Mouse (Mus musculus): ENCODE results near the gene Etl4. TPM values are rescaled to one million over a fixed set of nuclear protein-coding genes. Genes with fewer than 3 reads are reported as not detected.

Etl4 gene
- polyA plus RNA-seq, 2 experiments: 38.3 to 44.9 TPM

DNA sequence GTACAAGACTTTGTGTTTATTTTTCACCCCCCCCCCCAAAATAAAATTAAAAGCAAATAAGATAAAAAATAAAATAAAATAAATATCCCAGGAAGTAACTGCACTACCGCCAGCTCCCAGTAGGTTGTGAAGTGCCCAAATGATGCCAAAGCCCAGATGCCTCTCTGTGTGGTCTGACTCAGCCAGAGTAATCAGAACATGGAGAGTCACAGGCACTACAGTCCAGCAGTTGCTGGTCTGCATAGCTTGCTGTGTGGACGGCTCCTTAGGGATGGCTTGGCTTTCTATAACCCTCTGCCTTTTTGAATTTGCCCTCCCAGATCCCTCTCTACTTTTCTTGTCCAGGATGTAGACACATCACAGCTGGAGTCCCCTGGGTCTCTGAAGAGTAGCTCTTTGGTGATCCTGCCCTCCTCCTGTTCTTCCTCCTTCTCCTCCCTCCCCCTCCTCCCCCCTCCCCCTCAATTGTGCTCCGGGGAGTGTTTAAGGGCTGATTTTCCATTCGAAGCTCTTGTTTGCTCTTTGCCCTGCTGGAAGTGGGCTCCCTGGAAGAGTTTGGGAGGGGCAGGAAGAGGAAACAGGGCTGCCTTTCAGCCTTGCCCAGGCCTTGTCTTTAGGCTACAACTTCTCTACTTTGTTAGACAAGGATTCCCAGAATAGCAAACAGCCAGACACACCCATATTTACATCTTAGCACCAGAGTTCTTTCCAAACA lies 616.5 kb downstream of the Etl4 start:
- no peak for DNase-seq (ENCODE audit: low spot score)
- WGBS: 42% methylated on average over 4 of the region's 4 CpGs

DNA sequence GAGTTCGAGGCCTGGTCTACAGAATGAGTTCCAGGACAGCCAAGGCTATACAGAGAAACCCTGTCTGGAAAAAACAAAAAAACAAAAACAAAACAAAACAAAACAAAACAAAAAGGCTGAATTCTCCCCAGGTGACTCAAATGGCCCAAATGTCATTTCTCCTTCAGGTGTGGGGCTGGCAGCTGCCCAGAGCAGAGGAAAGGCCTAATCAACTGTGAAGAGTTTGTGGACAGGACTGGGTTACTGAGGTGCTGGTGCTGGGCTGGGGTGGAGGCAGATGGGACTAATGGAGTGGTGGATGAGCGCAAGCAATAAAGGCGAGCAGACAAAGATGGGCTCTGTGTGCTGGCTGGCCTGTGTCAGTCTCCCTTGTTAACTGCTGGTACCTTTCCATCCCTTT lies 617.3 kb downstream of the Etl4 start:
- Histone ChIP-seq H3K4me1 (ENCODE audit: control insufficient read depth, insufficient read depth, low read length) (no peaks in the 10 kb centered on the region), H3K36me3 (ENCODE audit: control insufficient read depth, insufficient read depth, low read length) (peaks cover 3% of the 10 kb centered on the region; the same call in 1 of the 2 replicates), H3K9ac (ENCODE audit: low read depth, low read length, severe bottlenecking) (no peak overlapping the region), H3K4me3 (replicated peaks; ENCODE audit: low read length) (no peak overlapping the region), H3K27me3 (ENCODE audit: control insufficient read depth, insufficient read depth, low read length) (no peaks in the 10 kb centered on the region), H3K27ac (replicated peaks; ENCODE audit: low read depth, low read length) (no peak overlapping the region), H3K4me2 (replicated peaks; ENCODE audit: low read depth, low read length, severe bottlenecking) (no peak overlapping the region), H3K9me3 (ENCODE audit: control insufficient read depth, low read length) (no peaks in the 10 kb centered on the region)
- WGBS: 95% methylated on average over 3 of the region's 3 CpGs
- no peak for DNase-seq (ENCODE audit: low spot score)
- ATAC-seq (ENCODE audit: low FRiP score, low read depth): no peak
- TF ChIP-seq POLR2A (IDR thresholded peaks at IDR 0.05; ENCODE audit: borderline replicate concordance, extremely low read depth, insufficient read depth, insufficient read length): no peak

More for the DNA sequence above, 616.5 kb downstream of the Etl4 start:
- Histone ChIP-seq H3K9ac (ENCODE audit: low read depth, low read length, severe bottlenecking) (no peak overlapping the region), H3K4me1 (ENCODE audit: control insufficient read depth, insufficient read depth, low read length) (peaks cover 3% of the 10 kb centered on the region; the same call in 1 of the 2 replicates), H3K27ac (replicated peaks; ENCODE audit: low read depth, low read length) (no peak overlapping the region), H3K4me3 (replicated peaks; ENCODE audit: low read length) (no peak overlapping the region), H3K27me3 (ENCODE audit: control insufficient read depth, insufficient read depth, low read length) (no peaks in the 10 kb centered on the region), H3K9me3 (ENCODE audit: control insufficient read depth, low read length) (no peaks in the 10 kb centered on the region), H3K36me3 (ENCODE audit: control insufficient read depth, insufficient read depth, low read length) (no peaks in the 10 kb centered on the region), H3K4me2 (replicated peaks; ENCODE audit: low read depth, low read length, severe bottlenecking) (no peak overlapping the region)
- TF ChIP-seq POLR2A (IDR thresholded peaks at IDR 0.05; ENCODE audit: borderline replicate concordance, extremely low read depth, insufficient read depth, insufficient read length): no peak
- ATAC-seq (ENCODE audit: low FRiP score, low read depth): no peak

DNA sequence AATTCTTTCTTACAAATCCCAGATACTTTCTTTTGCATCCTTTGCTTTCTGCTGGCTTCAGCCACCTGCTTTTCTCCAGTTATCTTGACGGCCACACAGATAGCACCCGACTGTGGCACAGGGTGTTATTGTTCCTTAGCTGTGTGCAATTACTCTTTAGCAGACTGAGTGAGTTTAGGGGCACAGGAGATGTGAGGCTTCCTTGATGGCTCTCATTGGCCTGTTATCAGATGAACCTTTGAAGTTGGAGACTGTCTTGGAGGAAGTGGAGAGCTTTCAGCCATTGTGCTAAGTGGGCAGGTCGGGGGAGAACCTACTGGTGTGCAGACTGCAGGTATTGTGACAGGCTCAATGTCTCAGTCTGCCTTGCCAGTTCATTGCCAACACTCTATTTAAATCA lies 623.0 kb downstream of the Etl4 start:
- Histone ChIP-seq H3K9ac (ENCODE audit: low read depth, low read length, severe bottlenecking) (no peak overlapping the region), H3K27me3 (ENCODE audit: control insufficient read depth, insufficient read depth, low read length) (no peaks in the 10 kb centered on the region), H3K4me1 (ENCODE audit: control insufficient read depth, insufficient read depth, low read length) (no peaks in the 10 kb centered on the region), H3K36me3 (ENCODE audit: control insufficient read depth, insufficient read depth, low read length) (peaks cover 3% of the 10 kb centered on the region; the same call in 1 of the 2 replicates), H3K27ac (replicated peaks; ENCODE audit: low read depth, low read length) (no peak overlapping the region), H3K4me3 (replicated peaks; ENCODE audit: low read length) (no peak overlapping the region), H3K4me2 (replicated peaks; ENCODE audit: low read depth, low read length, severe bottlenecking) (no peak overlapping the region), H3K9me3 (ENCODE audit: control insufficient read depth, low read length) (no peaks in the 10 kb centered on the region)
- no peak for TF ChIP-seq POLR2A (IDR thresholded peaks at IDR 0.05; ENCODE audit: borderline replicate concordance, extremely low read depth, insufficient read depth, insufficient read length)
- DNase-seq (ENCODE audit: low spot score) (no peak), ATAC-seq (ENCODE audit: low FRiP score, low read depth) (no peak)
- 23% methylated on average over 3 of the region's 3 CpGs for WGBS

DNA sequence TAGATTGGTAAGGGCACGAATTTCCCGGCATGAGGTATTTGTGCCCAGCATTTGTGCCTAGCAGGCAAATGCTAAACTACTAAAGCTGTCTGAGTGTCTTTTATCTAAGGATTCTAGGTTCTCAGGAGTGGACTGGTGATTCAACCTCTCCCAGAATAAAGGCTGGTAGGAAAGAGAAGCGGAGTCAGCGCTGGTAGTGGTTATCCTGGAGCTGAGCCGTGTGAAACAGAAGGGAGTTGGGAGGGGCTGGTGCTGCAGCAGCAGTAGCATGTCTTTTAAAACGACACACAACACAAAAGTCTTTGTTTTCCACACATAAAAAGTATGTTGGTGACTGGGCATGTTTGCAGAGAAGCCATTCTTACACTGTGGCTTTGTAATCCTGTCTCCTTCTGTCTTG lies 628.2 kb downstream of the Etl4 start:
- no peak for TF ChIP-seq POLR2A (IDR thresholded peaks at IDR 0.05; ENCODE audit: borderline replicate concordance, extremely low read depth, insufficient read depth, insufficient read length)
- no peaks in the 10 kb centered on the region for H3K4me1 ChIP-seq (ENCODE audit: control insufficient read depth, insufficient read depth, low read length)
- no peak overlapping the region for H3K27ac ChIP-seq (replicated peaks; ENCODE audit: low read depth, low read length)
- H3K9ac ChIP-seq (ENCODE audit: low read depth, low read length, severe bottlenecking): no peak overlapping the region
- no peaks in the 10 kb centered on the region for H3K27me3 ChIP-seq (ENCODE audit: control insufficient read depth, insufficient read depth, low read length)
- 77% methylated on average over 6 of the region's 6 CpGs for WGBS
- H3K36me3 ChIP-seq (ENCODE audit: control insufficient read depth, insufficient read depth, low read length): no peaks in the 10 kb centered on the region
- no peak overlapping the region for H3K4me3 ChIP-seq (replicated peaks; ENCODE audit: low read length)
- ATAC-seq (ENCODE audit: low FRiP score, low read depth): no peak
- DNase-seq (ENCODE audit: low spot score): no peak
- H3K9me3 ChIP-seq (ENCODE audit: control insufficient read depth, low read length): no peaks in the 10 kb centered on the region
- no peak overlapping the region for H3K4me2 ChIP-seq (replicated peaks; ENCODE audit: low read depth, low read length, severe bottlenecking)

DNA sequence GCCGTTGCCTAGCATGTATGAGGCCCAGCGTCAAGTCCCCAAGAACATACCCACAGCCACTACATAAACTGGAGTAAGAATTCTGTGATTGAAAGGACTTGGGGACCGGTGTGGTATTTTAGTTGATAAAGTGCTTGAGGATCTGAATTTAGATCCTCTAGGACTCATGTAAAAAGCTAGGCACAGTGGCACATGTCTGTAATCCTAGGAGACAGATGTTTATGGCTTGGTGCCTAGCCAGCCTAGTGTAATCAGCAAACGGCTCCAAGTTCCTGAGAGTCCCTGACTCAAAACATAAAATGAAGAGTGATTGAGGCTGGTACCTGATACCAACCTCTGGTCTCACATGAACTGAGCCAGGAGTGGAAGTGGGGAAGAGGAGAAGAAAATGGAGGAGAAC lies 629.3 kb downstream of the Etl4 start:
- H3K36me3 ChIP-seq (ENCODE audit: control insufficient read depth, insufficient read depth, low read length): no peaks in the 10 kb centered on the region
- no peak overlapping the region for H3K27ac ChIP-seq (replicated peaks; ENCODE audit: low read depth, low read length)
- no peaks in the 10 kb centered on the region for H3K4me1 ChIP-seq (ENCODE audit: control insufficient read depth, insufficient read depth, low read length)
- no peak overlapping the region for H3K4me2 ChIP-seq (replicated peaks; ENCODE audit: low read depth, low read length, severe bottlenecking)
- H3K27me3 ChIP-seq (ENCODE audit: control insufficient read depth, insufficient read depth, low read length): no peaks in the 10 kb centered on the region
- no peak overlapping the region for H3K4me3 ChIP-seq (replicated peaks; ENCODE audit: low read length)
- 82% methylated on average over 4 of the region's 4 CpGs for WGBS
- ATAC-seq (ENCODE audit: low FRiP score, low read depth) (no peak), DNase-seq (ENCODE audit: low spot score) (no peak)
- H3K9ac ChIP-seq (ENCODE audit: low read depth, low read length, severe bottlenecking): no peak overlapping the region
- H3K9me3 ChIP-seq (ENCODE audit: control insufficient read depth, low read length): no peaks in the 10 kb centered on the region
- TF ChIP-seq POLR2A (IDR thresholded peaks at IDR 0.05; ENCODE audit: borderline replicate concordance, extremely low read depth, insufficient read depth, insufficient read length): no peak

Data from limb, embryonic 14.5 days (tissue).